Mouse (Mus musculus): ENCODE data around the gene Tac4. TPM values are rescaled to one million over a fixed set of nuclear protein-coding genes. Genes with fewer than 3 reads are reported as not detected.

The Tac4 gene
- total RNA-seq, 2 experiments from 2014 or later, result not detected

DNA sequence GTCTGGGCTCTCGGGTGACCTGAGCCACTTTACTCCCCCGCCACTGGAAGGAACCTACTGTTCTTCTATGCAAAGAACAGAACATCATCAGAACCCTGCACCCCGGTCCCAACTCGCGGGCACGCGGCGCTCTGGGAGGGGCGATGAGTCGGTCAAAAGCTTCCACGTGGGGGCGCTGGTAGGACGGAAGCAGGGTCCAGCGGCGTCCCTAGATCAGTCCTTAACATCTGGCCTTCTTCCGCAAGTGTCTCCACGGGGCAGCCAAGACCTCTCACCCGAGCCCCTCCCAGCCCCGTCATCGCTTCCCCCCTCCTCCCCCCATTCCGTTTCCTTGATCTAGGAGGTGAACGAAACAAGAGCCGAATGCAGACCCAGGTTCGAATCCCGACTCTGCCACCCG lies 2.8 kb upstream of the Tac4 start:
- intact Hi-C loops (cut with DNase I), result loop anchor here (2.0 to 5.0 kb wide), 2 partner anchors 34 to 129 kb away; no protein-coding TSS in a partner anchor
- peak; percentile 85 to 89 for DNase-seq

GRCm38 (mm10) chr11:95259088-95259849 lies 2.1 kb upstream of the Tac4 start:
- intact Hi-C loops (cut with DNase I), result loop anchor here (1.0 to 5.0 kb wide), 3 partner anchors 34 to 262 kb away; no protein-coding TSS in a partner anchor
- DNase-seq, result peak; percentile 96

DNA sequence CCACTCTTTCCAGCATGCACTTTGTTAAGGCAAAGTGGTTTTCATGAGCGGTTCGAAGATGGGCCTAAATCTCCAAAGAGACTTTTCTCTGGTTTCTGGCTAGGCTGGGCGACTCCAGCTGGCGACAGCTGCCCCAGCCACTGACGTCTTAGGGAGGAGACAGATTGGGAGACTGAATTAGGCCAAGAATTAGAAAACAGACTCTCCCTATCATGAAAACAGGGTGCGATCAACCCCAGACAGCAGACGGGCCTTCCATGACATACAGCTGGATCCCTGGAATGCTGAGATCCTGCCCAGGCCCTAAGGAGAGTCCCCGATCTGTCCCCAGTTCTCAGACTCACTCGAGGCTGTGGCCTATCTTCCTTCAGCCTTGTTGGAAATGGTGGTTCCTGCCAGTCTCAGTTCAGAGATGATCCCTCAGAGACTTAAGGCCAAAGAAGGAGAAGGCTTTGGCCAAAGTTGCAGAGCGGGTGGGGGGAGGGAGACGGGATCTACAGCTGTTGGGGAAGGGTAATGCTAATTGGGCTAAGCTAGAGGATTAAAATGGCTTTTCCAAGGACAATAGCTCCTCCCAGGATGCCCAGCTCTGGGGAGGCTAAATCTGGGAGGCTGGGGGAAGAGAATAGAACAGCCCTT lies 2.6 kb downstream of the Tac4 start:
- peak; percentile 62 to 63 for DNase-seq
- intact Hi-C loops (cut with DNase I), result no loop called here

GRCm38 (mm10) chr11:95264455-95265013 lies 3.2 kb downstream of the Tac4 start:
- intact Hi-C loops (cut with DNase I), result loop anchor here (5.0 kb wide), 1 partner anchor 118 kb away; the partner anchor contains the start of gene Slc35b1
- no peak for DNase-seq

GRCm38 (mm10) chr11:95266540-95267245 lies 5.4 kb downstream of the Tac4 start:
- intact Hi-C loops (cut with DNase I), result loop anchor here (5.0 kb wide), 1 partner anchor 116 kb away; the partner anchor contains the start of gene Slc35b1
- peak; percentile 37 to 52 for DNase-seq

- intact Hi-C loops (cut with DNase I), result no loop called here
- no peak for DNase-seq
These were observed 12.3 kb downstream of the Tac4 start for GRCm38 (mm10) chr11:95273661-95274060.

DNA sequence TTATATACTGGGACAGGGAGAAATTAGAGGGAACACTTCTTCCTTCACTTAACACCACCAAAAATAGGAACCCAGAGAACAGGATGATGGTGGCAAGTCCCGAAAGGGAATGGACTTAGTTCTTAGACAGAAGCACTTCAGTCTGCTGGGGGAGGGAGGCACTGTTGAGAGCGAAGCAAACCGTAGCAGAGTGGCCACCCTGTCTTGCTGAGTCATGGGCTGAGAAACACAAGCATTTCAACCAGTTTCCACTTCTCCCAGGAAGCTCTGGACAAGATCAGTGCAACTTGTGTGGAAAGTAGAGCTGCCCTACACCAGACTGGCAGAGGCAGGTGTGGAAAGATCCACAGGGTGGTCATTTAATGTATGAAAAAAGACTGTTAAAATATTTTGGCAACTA lies 13.3 kb downstream of the Tac4 start:
- intact Hi-C loops (cut with DNase I), result no loop called here
- DNase-seq, result no peak

DNA sequence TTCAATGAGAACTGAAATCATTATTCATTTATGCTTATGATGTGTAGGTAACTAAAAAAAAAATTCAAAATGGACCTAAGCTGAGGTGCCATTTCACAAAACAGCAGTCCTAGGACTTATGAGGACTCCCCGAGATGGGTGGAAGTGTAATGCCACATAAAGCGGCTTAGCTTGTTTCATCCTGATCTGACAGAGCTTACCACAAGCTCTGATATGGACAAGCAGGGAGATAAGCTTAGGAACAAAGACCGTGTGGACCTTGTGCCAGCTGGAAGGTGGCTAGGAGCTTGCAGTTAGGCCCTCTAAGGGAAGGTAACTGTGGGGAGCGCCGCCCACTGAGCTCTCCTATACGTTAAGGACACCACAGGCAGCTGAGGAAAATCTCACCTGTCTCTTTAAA lies 14.7 kb downstream of the Tac4 start:
- intact Hi-C loops (cut with DNase I), result no loop called here

GRCm38 (mm10) chr11:95279061-95279659 lies 17.8 kb downstream of the Tac4 start:
- intact Hi-C loops (cut with DNase I), result no loop called here
- no peak for DNase-seq

More for the DNA sequence above, 14.7 kb downstream of the Tac4 start:
- DNase-seq, result no peak

DNA sequence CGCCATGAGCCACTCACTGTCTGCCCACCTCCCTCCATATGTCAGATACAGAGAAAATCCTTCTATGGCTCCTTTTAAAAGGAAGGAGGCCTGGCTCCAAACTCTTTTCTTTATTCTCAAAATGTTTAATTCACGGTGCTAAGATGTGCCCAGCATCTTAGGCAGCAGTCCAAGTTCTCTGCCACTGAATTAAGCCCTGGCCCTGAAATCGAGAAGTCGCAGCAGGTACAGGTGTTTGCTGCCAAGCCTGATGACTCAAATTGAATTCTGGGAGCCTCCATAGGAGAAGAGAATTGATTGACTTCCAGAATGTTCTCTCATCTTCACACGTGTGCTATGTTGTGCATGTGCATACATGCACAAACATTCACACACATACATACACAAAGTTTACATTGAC lies 21.0 kb downstream of the Tac4 start:
- DNase-seq, result no peak
- intact Hi-C loops (cut with DNase I), result no loop called here

DNA sequence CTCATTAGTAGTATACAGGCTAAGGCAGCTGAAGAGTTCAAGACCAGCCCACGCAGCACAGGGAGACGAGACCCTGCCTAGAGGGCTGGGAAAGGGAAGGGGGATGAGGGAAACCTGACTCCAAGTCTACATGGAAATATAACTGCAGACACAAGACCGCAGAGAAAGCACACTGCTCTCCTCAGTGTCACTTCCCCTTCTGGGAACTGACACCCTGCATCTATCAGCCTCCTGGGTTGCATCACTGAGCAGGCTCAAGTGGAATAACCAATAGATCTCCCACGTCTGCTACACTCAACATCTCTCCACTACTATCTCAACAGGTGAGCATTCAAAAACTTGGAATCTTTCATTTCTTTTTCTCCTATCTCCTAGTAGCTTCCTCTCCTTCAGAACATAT lies 30.7 kb downstream of the Tac4 start:
- no peak for DNase-seq
- intact Hi-C loops (cut with DNase I), result loop anchor here (2.0 kb wide), 1 partner anchor 33 kb away; no protein-coding TSS in a partner anchor

DNA sequence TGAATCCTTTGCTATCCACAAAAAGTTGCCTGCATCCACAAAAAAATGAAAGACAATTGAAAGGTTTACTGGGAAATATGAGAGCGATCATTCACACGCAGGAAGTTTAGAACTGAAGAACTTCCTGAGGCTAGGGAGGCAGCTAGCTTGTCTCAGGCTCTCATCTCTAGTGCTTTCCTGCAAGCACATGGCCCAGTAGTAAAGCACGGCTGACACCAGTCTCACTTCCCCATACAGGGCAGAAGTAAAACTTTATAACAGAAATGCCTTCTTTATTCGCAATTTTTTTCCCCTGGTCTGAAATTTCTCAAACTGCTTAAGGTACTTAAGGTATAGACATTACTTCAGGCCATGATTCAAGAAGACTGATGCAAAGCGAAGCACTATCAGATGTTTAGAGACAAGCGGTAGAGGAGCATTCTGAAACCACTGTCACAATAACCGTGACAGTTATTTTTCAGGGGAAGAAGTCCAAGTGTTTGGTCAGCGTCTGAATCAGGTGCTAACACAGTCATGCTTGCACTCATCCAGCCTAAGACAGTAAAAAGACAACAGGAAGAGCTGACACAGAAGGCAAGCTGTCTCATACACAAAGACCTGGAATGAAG lies 31.8 kb downstream of the Tac4 start:
- intact Hi-C loops (cut with DNase I), result loop anchor here (2.0 kb wide), 1 partner anchor 34 kb away; no protein-coding TSS in a partner anchor
- no peak for DNase-seq

- intact Hi-C loops (cut with DNase I), result no loop called here
- no peak for DNase-seq
These were observed 34.4 kb downstream of the Tac4 start for GRCm38 (mm10) chr11:95295736-95296135.

GRCm38 (mm10) chr11:95298146-95298545 lies 36.8 kb downstream of the Tac4 start:
- intact Hi-C loops (cut with DNase I), result no loop called here
- DNase-seq, result no peak

GRCm38 (mm10) chr11:95299886-95300285 lies 38.6 kb downstream of the Tac4 start:
- intact Hi-C loops (cut with DNase I), result no loop called here

GRCm38 (mm10) chr11:95301772-95302171 lies 40.4 kb downstream of the Tac4 start:
- intact Hi-C loops (cut with DNase I), result no loop called here
- DNase-seq, result no peak

More at GRCm38 (mm10) chr11:95299886-95300285, 38.6 kb downstream of the Tac4 start:
- DNase-seq, result no peak

GRCm38 (mm10) chr11:95305600-95305999 lies 44.3 kb downstream of the Tac4 start:
- intact Hi-C loops (cut with DNase I), result no loop called here
- DNase-seq, result no peak

GRCm38 (mm10) chr11:95307526-95307925 lies 46.2 kb downstream of the Tac4 start:
- intact Hi-C loops (cut with DNase I), result no loop called here
- DNase-seq, result no peak

GRCm38 (mm10) chr11:95309510-95310006 lies 48.2 kb downstream of the Tac4 start:
- DNase-seq, result peak; percentile 90 to 92
- intact Hi-C loops (cut with DNase I), result loop anchor here (2.0 kb wide), 1 partner anchor 75 kb away; the partner anchor contains the start of gene Slc35b1

All from heart, postnatal 36 days (tissue).